Mouse (Mus musculus): ENCODE results near the gene Esp24. TPM values are rescaled to one million over a fixed set of nuclear protein-coding genes. Genes with fewer than 3 reads are reported as not detected.
"Not testable (repeated sequence)": the region's sequence is repeated elsewhere in the genome, so short reads cannot be mapped to it uniquely, and the experiment has no call there.

Esp24 gene
- polyA plus RNA-seq (2012; ENCODE audit: insufficient read depth, low replicate concordance): not detected in 2 replicates

- not testable (repeated sequence) for H3K9me3 ChIP-seq; H3K27me3 ChIP-seq (replicated peaks); H3K4me1 ChIP-seq; H3K4me3 ChIP-seq (replicated peaks); H3K36me3 ChIP-seq (replicated peaks; ENCODE audit: low read length)
Observed at GRCm38 (mm10) chr17:39036395-39036794, at the start of gene Esp24. Gene Esp24 (plus strand): TSS chr17:39036695.

GRCm38 (mm10) chr17:39009846-39010245 is 26.6 kb upstream of the Esp24 start:
- Histone ChIP-seq H3K36me3 (replicated peaks; ENCODE audit: low read length) (no peaks in the 10 kb centered on the region), H3K27me3 (replicated peaks) (no peaks in the 10 kb centered on the region), H3K4me1 (no peaks in the 10 kb centered on the region), H3K4me3 (replicated peaks) (no peak overlapping the region), H3K9me3 (peaks cover 16% of the 10 kb centered on the region; the same call in 1 of the 2 replicates)
- no peak for TF ChIP-seq GATA1 (IDR thresholded peaks at IDR 0.05; ENCODE audit: borderline replicate concordance, low read length)
- TF ChIP-seq FLI1 (IDR thresholded peaks at IDR 0.05; ENCODE audit: low read length): no peak

- TF ChIP-seq GATA1 (IDR thresholded peaks at IDR 0.05; ENCODE audit: borderline replicate concordance, low read length): no peak
- TF ChIP-seq FLI1 (IDR thresholded peaks at IDR 0.05; ENCODE audit: low read length): no peak
- Histone ChIP-seq H3K36me3 (replicated peaks; ENCODE audit: low read length) (no peaks in the 10 kb centered on the region), H3K4me1 (no peaks in the 10 kb centered on the region), H3K9me3 (peaks cover 22% of the 10 kb centered on the region; the same call in 1 of the 2 replicates), H3K4me3 (replicated peaks) (no peak overlapping the region), H3K27me3 (replicated peaks) (no peaks in the 10 kb centered on the region)
Observed at GRCm38 (mm10) chr17:39010675-39011638, 25.5 kb upstream of the Esp24 start.

- Histone ChIP-seq H3K4me3 (replicated peaks) (no peak overlapping the region), H3K9me3 (peaks cover 29% of the 10 kb centered on the region), H3K4me1 (no peaks in the 10 kb centered on the region), H3K27me3 (replicated peaks) (no peaks in the 10 kb centered on the region), H3K36me3 (replicated peaks; ENCODE audit: low read length) (no peaks in the 10 kb centered on the region)
- TF ChIP-seq GATA1 (IDR thresholded peaks at IDR 0.05; ENCODE audit: borderline replicate concordance, low read length) (no peak), FLI1 (IDR thresholded peaks at IDR 0.05; ENCODE audit: low read length) (no peak)
Observed at GRCm38 (mm10) chr17:39017184-39017583, 19.3 kb upstream of the Esp24 start.

- H3K4me3 ChIP-seq (replicated peaks): no peak within 1 kb of the TSS
- H3K4me1 ChIP-seq: no peaks in the 10 kb centered on the region
- no peaks in the 10 kb centered on the region for H3K27me3 ChIP-seq (replicated peaks)
- H3K9me3 ChIP-seq: no peaks in the 10 kb centered on the region
- TF ChIP-seq GATA1 (IDR thresholded peaks at IDR 0.05; ENCODE audit: borderline replicate concordance, low read length): no peak
- TF ChIP-seq FLI1 (IDR thresholded peaks at IDR 0.05; ENCODE audit: low read length): no peak
- H3K36me3 ChIP-seq (replicated peaks; ENCODE audit: low read length): no peaks in the 10 kb centered on the region
Observed at GRCm38 (mm10) chr17:39043241-39043640, 6.7 kb downstream of the Esp24 start, which contains the start of gene Gm21903. Gene Gm21903 (minus strand): TSS chr17:39043341.

- H3K4me3 ChIP-seq (replicated peaks): no peak overlapping the region
- no peaks in the 10 kb centered on the region for H3K4me1 ChIP-seq
- peaks cover 8% of the 10 kb centered on the region for H3K9me3 ChIP-seq
- no peak for TF ChIP-seq GATA1 (IDR thresholded peaks at IDR 0.05; ENCODE audit: borderline replicate concordance, low read length)
- no peak for TF ChIP-seq FLI1 (IDR thresholded peaks at IDR 0.05; ENCODE audit: low read length)
- no peaks in the 10 kb centered on the region for H3K36me3 ChIP-seq (replicated peaks; ENCODE audit: low read length)
- H3K27me3 ChIP-seq (replicated peaks): no peaks in the 10 kb centered on the region
Observed at GRCm38 (mm10) chr17:39063641-39064040, 27.1 kb downstream of the Esp24 start.

GRCm38 (mm10) chr17:39076937-39077336 is 40.4 kb downstream of the Esp24 start, which contains the start of gene Esp23:
Gene Esp23 (minus strand): TSS chr17:39077037.
- Histone ChIP-seq H3K27me3 (replicated peaks) (no peaks in the 10 kb centered on the region), H3K4me3 (replicated peaks) (no peak within 1 kb of the TSS), H3K4me1 (no peaks in the 10 kb centered on the region), H3K9me3 (peaks cover 5% of the 10 kb centered on the region), H3K36me3 (replicated peaks; ENCODE audit: low read length) (no peaks in the 10 kb centered on the region)
- TF ChIP-seq FLI1 (IDR thresholded peaks at IDR 0.05; ENCODE audit: low read length) (no peak), GATA1 (IDR thresholded peaks at IDR 0.05; ENCODE audit: borderline replicate concordance, low read length) (no peak)

Other genes starting within 250 kb of the Esp24 start
- not detected in 2 replicates for gene Gm21903, start 6.6 kb downstream of the Esp24 start, polyA plus RNA-seq (2012; ENCODE audit: insufficient read depth, low replicate concordance)
- not detected in 2 replicates for gene Esp23, start 40.3 kb downstream of the Esp24 start, polyA plus RNA-seq (2012; ENCODE audit: insufficient read depth, low replicate concordance)
- gene Esp22, start 58.6 kb downstream of the Esp24 start, polyA plus RNA-seq (2012; ENCODE audit: insufficient read depth, low replicate concordance): not detected in 2 replicates

Measured in megakaryocyte, embryonic 14.5 days (primary cell).